Mouse (Mus musculus) layer of hippocampus, adult 18-20 months (tissue): ENCODE results near the gene Eif3d. TPM values are rescaled to one million over a fixed set of nuclear protein-coding genes. Genes with fewer than 3 reads are reported as not detected.
A peak's percentile ranks its signal among the peaks of the same experiment; 100 is the strongest.

ENCODE experiments used
- DNase-seq, 2 experiments: peaks; one replicate each; pipeline ENCODE4 v3.0.0; 2022; ENCODE audit warnings: low spot score in 2 of 2
- total RNA-seq, 2 experiments: library from RNA; stranded (reverse); gene quantifications; 2 replicates each; pipeline ENCODE4 v1.2.3; 2021

Gene Eif3d
- total RNA-seq, 2 experiments from 2014 or later: 94.5 to 103 TPM

GRCm38 (mm10) chr15:77920511-77921462 is 49.8 kb downstream of the Eif3d start:
- DNase-seq: no peak

- no peak for DNase-seq
Observed at GRCm38 (mm10) chr15:77919441-77919840, 51.2 kb downstream of the Eif3d start.

GRCm38 (mm10) chr15:77916851-77917544 is 53.6 kb downstream of the Eif3d start:
- peak; percentile 86 to 97 for DNase-seq

- no peak for DNase-seq
Observed at GRCm38 (mm10) chr15:77915287-77915686, 55.3 kb downstream of the Eif3d start.

GRCm38 (mm10) chr15:77914507-77914906 is 56.1 kb downstream of the Eif3d start:
- no peak for DNase-seq

- DNase-seq: no peak
Observed at GRCm38 (mm10) chr15:77913054-77913453, 57.6 kb downstream of the Eif3d start.

GRCm38 (mm10) chr15:77912585-77912984 is 58.0 kb downstream of the Eif3d start:
- no peak for DNase-seq

- DNase-seq: no peak
Observed at GRCm38 (mm10) chr15:77912048-77912447, 58.6 kb downstream of the Eif3d start.

- DNase-seq: no peak
Observed at GRCm38 (mm10) chr15:77911065-77911464, 59.5 kb downstream of the Eif3d start.

Other genes with a start within 250 kb of the Eif3d start
- gene Apol9b, start 241.8 kb downstream of the Eif3d start, total RNA-seq: not detected
- gene Apol8, start 213.8 kb downstream of the Eif3d start, total RNA-seq: 1 to 10 TPM; 8.0 to 8.9 TPM
- gene Myh9, start 128.6 kb downstream of the Eif3d start, total RNA-seq: 10 to 100 TPM; 86.7 to 88.3 TPM
- 100 to 1,000 TPM; 134 to 140 TPM for gene Txn2, start 41.8 kb downstream of the Eif3d start, total RNA-seq
- 1 to 10 TPM; 9.6 to 9.8 TPM for gene Foxred2, start 14.1 kb downstream of the Eif3d start, total RNA-seq
- 10 to 100 TPM; 34.4 to 34.9 TPM for gene Cacng2, start 149.2 kb upstream of the Eif3d start, total RNA-seq
- 10 to 100 TPM; 19.5 to 21.8 TPM for gene Ift27, start 203.3 kb upstream of the Eif3d start, total RNA-seq
- gene Pvalb, start 235.6 kb upstream of the Eif3d start, total RNA-seq: 10 to 100 TPM; 61.3 to 62.5 TPM